Mouse (Mus musculus) ES-Bruce4 (cell line): Measurements from ENCODE around the gene Olfr288. TPM values are rescaled to one million over a fixed set of nuclear protein-coding genes. Genes with fewer than 3 reads are reported as not detected.

ENCODE experiments used
- H3K27ac ChIP-seq: 2 replicates; pipeline ENCODE4 v1.5.1; 2012; ENCODE audit warnings: low read length, inconsistent platforms; ENCODE audit not compliant: insufficient read depth
- H3K27me3 ChIP-seq: 2 replicates; pipeline ENCODE4 v1.6.1; 2012; ENCODE audit warnings: mild to moderate bottlenecking, low read length, inconsistent platforms; ENCODE audit not compliant: control insufficient read depth, poor library complexity, insufficient read depth, severe bottlenecking
- H3K36me3 ChIP-seq: 2 replicates; pipeline ENCODE4 v1.6.1; 2012; ENCODE audit warnings: inconsistent platforms, mild to moderate bottlenecking, low read length, moderate library complexity; ENCODE audit not compliant: control insufficient read depth, poor library complexity, insufficient read depth, severe bottlenecking
- H3K4me1 ChIP-seq: one replicate; pipeline ENCODE4 v1.8.1; 2011; ENCODE audit warnings: low read length; ENCODE audit not compliant: control insufficient read depth, insufficient read depth
- H3K4me3 ChIP-seq: 2 replicates; pipeline ENCODE4 v1.5.1; 2011; ENCODE audit warnings: low read depth, mild to moderate bottlenecking, low read length
- H3K9ac ChIP-seq: 2 replicates; pipeline ENCODE4 v1.6.1; 2012; ENCODE audit warnings: low read depth, mild to moderate bottlenecking, inconsistent platforms; ENCODE audit not compliant: poor library complexity, severe bottlenecking
- H3K9me3 ChIP-seq: replicated peaks from 2 replicates; pipeline ENCODE4 v1.6.1; 2012; ENCODE audit warnings: mild to moderate bottlenecking, low read length, inconsistent platforms; ENCODE audit not compliant: control insufficient read depth, poor library complexity, insufficient read depth, severe bottlenecking
- CTCF ChIP-seq: IDR thresholded peaks from one replicate; pipeline ENCODE4 v1.8.1; 2011; ENCODE audit warnings: low read depth, low read length
- EP300 ChIP-seq: IDR thresholded peaks from 2 replicates; pipeline ENCODE4 v1.6.1; 2011; ENCODE audit warnings: low read depth, low read length; ENCODE audit not compliant: insufficient read depth
- POLR2A ChIP-seq: IDR thresholded peaks from one replicate; pipeline ENCODE4 v1.8.1; 2011; ENCODE audit warnings: low read length; ENCODE audit not compliant: insufficient read depth
- polyA plus RNA-seq: library from polyadenylated mRNA; stranded (reverse); fragments of >200 nt; gene quantifications from 2 replicates; pipeline ENCODE4 v1.2.4, GENCODE M21; 2011; ENCODE audit warnings: low read depth; ENCODE audit not compliant: missing spikeins, insufficient read depth, insufficient read length

Gene Olfr288
- polyA plus RNA-seq, 1 experiment = not detected

- no peaks in the 10 kb centered on the region for H3K4me1 ChIP-seq
- H3K36me3 ChIP-seq = no peaks in the 10 kb centered on the region
- TF ChIP-seq CTCF (no peak), POLR2A (no peak), EP300 (no peak)
- 0 out of 2 replicates have a peak, but pooled peaks cover 4% of the 10 kb centered on the region for H3K9me3 ChIP-seq
- no peak overlapping the region for H3K9ac ChIP-seq
- H3K27me3 ChIP-seq = no peaks in the 10 kb centered on the region
- H3K27ac ChIP-seq = no peak overlapping the region
- H3K4me3 ChIP-seq = no peak overlapping the region
Observed at GRCm38 (mm10) chr15:98170365-98170764, 25.0 kb downstream of the Olfr288 start.

GRCm38 (mm10) chr15:98168622-98169004 lies 26.7 kb downstream of the Olfr288 start:
- no peaks in the 10 kb centered on the region for H3K27me3 ChIP-seq
- no peak overlapping the region for H3K27ac ChIP-seq
- no peak overlapping the region for H3K9ac ChIP-seq

GRCm38 (mm10) chr15:98167645-98168621 lies 27.4 kb downstream of the Olfr288 start:
- H3K9ac ChIP-seq = no peak overlapping the region
- H3K4me1 ChIP-seq = no peaks in the 10 kb centered on the region
- no peaks in the 10 kb centered on the region for H3K27me3 ChIP-seq
- no peaks in the 10 kb centered on the region for H3K36me3 ChIP-seq
- TF ChIP-seq POLR2A (no peak), CTCF (no peak), EP300 (no peak)
- no peak overlapping the region for H3K27ac ChIP-seq
- peak overlapping the region; percentile 63 for H3K4me3 ChIP-seq
- no peaks in the 10 kb centered on the region for H3K9me3 ChIP-seq

More at GRCm38 (mm10) chr15:98168622-98169004, 26.7 kb downstream of the Olfr288 start:
- TF ChIP-seq EP300 = no peak
- no peak for TF ChIP-seq CTCF
- no peak for TF ChIP-seq POLR2A
- Histone ChIP-seq H3K4me3 (peak overlapping the region; percentile 63), H3K36me3 (no peaks in the 10 kb centered on the region), H3K4me1 (no peaks in the 10 kb centered on the region), H3K9me3 (0 out of 2 replicates have a peak, but pooled peaks cover under 1% of the 10 kb centered on the region)

DNA sequence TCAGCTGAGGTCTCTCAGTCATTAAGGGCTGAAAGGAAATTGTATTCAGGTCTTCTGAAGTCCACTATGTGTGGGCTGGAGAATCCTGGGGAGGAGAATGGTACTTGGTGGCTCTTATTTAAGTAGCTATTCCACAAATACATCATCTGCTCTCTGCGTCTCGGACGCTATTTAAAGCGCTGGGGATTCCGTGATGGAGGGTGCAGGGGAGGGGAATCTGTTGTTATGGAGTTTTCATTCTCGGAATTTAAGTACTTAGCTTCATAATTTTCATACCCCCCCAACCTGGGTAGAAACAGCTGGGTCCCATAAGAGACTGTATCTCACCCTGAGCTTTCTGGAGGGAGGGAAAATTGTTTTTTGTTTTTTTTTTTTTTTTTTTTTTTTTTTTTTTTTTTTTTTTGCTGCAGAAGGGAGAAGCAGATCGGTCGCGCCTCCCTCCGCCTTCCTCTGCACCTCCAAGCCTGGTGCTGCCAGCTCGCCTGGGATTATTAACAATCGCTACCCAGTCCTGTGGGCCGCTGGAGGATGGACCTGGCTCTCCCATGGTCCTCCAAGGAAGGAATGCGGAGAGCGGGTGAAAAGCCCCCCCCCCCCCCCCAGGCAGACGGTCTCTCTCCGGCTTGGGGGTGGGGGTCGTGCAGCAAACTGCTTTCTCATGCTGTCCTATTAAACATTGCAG lies 28.2 kb downstream of the Olfr288 start, which contains the start of gene Ccdc184:
Gene Ccdc184 (plus strand): TSS at position 196 of the 682 bp plus-strand sequence.
- TF ChIP-seq POLR2A = no peak
- no peak for TF ChIP-seq EP300
- no peak for TF ChIP-seq CTCF
- H3K27me3 ChIP-seq = no peaks in the 10 kb centered on the region

GRCm38 (mm10) chr15:98165525-98165924 lies 29.8 kb downstream of the Olfr288 start, which contains the start of gene Asb8:
Asb8 (minus strand) TSS chr15:98165625.
- Histone ChIP-seq H3K9ac (no peak within 1 kb of the TSS), H3K4me1 (no peaks in the 10 kb centered on the region), H3K36me3 (no peaks in the 10 kb centered on the region), H3K27me3 (no peaks in the 10 kb centered on the region), H3K9me3 (no peaks in the 10 kb centered on the region), H3K4me3 (no peak within 1 kb of the TSS), H3K27ac (no peak within 1 kb of the TSS)
- TF ChIP-seq CTCF (no peak), EP300 (no peak), POLR2A (no peak)

More for the DNA sequence above, 28.2 kb downstream of the Olfr288 start, which contains the start of gene Ccdc184:
- Histone ChIP-seq H3K27ac (no peak within 1 kb of the TSS), H3K4me3 (peak within 1 kb of the TSS; percentile 63), H3K4me1 (no peaks in the 10 kb centered on the region), H3K9ac (no peak within 1 kb of the TSS), H3K9me3 (no peaks in the 10 kb centered on the region), H3K36me3 (no peaks in the 10 kb centered on the region)
